8 mouse cellular contexts compared by ENCODE assay signal in the genomic region with DNA sequence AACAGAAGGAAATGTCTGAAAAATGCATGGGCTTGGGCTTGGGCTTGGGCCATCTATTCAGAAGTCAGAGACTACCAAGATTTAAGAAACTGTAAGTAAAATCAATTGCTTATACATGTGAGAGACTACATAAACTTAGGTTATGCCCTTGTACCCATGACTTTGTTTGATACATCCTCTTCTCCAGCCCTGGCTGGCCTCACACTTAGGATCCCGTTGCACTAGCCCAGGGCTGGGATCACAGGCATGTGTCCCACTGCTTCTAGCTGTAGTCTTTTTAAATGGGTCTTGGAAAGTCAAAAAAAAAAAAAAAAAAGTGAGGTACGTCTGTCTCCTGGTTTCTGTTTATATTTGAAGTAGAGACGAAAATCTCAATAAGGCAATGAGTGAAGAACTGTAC. TPM values are rescaled to one million over a fixed set of nuclear protein-coding genes. Genes with fewer than 3 reads are reported as not detected.
A peak's percentile ranks its signal among the peaks of the same experiment; 100 is the strongest.
DNase-seq lines count a peak whose midpoint lies in the region; ATAC-seq and TF ChIP-seq lines count a peak whose summit lies in the region.

No protein-coding gene starts in this region.

- H3K4me1 ChIP-seq in heart, embryonic 12.5 days (replicated peaks), result peaks cover 20% of the 10 kb centered on the region
- no peaks in the 10 kb centered on the region for H3K4me1 ChIP-seq in ES-Bruce4 (ENCODE audit: control insufficient read depth, insufficient read depth, low read length)
- no peaks in the 10 kb centered on the region for H3K4me1 ChIP-seq in heart, postnatal 0 days (ENCODE audit: control insufficient read depth, insufficient read depth)

- intact Hi-C loops in heart, postnatal 36 days (cut with DNase I), result loop anchor here (2.0 kb wide), 1 partner anchor 18 kb away; no protein-coding TSS in a partner anchor

- peaks cover 58% of the 10 kb centered on the region for H3K79me2 ChIP-seq in macrophage (ENCODE audit: inconsistent target)

- no peak overlapping the region for H3K9ac ChIP-seq in heart, embryonic 12.5 days
- H3K9ac ChIP-seq in ES-Bruce4 (ENCODE audit: low read depth, poor library complexity, severe bottlenecking), result peak overlapping the region; percentile 83; the same call in 1 of the 2 replicates
- H3K9ac ChIP-seq in heart, postnatal 0 days (replicated peaks; ENCODE audit: low read depth, low read length), result peak overlapping the region; percentile 97; the same call in 1 of the 2 replicates

- DNase-seq in heart, postnatal 36 days, result no peak
- no peak for DNase-seq in heart, postnatal 0 days (ENCODE audit: low spot score)
- DNase-seq in ovary, postnatal 14 days (ENCODE audit: low spot score), result no peak

- WGBS in heart, embryonic 12.5 days, result 19% methylated on average over 3 of the region's 3 CpGs
- WGBS in heart, postnatal 0 days, result 10% methylated on average over 3 of the region's 3 CpGs
- 59% methylated on average over 3 of the region's 3 CpGs for WGBS in macrophage (ENCODE audit: missing documents)

- ATAC-seq in heart, embryonic 12.5 days (ENCODE audit: insufficient number of reproducible peaks, low FRiP score), result no peak
- ATAC-seq in heart, postnatal 0 days (ENCODE audit: insufficient read depth, low read depth), result no peak
- ATAC-seq in megakaryocyte progenitor cell, adult 5-6 weeks (replicated peaks; ENCODE audit: poor library complexity), result no peak
- ATAC-seq in inflammation-experienced regulatory T-cells, adult 6 months, result no peak

- peak overlapping the region; percentile 83 for H3K4me2 ChIP-seq in heart, embryonic 12.5 days
- peak overlapping the region; percentile 64 for H3K4me2 ChIP-seq in heart, postnatal 0 days (ENCODE audit: low read depth, low read length)

- TF ChIP-seq CTCF in ES-Bruce4 (IDR thresholded peaks at IDR 0.05; ENCODE audit: low read depth, low read length), result no peak
- no peak for TF ChIP-seq CTCF in heart, postnatal 0 days (IDR thresholded peaks at IDR 0.05; ENCODE audit: low read depth)

- peak overlapping the region; percentile 98; the same call in 1 of the 2 replicates for H3K4me3 ChIP-seq in heart, embryonic 12.5 days
- no peak overlapping the region for H3K4me3 ChIP-seq in ES-Bruce4 (ENCODE audit: low read depth, low read length)
- H3K4me3 ChIP-seq in heart, postnatal 0 days (ENCODE audit: low read depth, low read length), result peak overlapping the region; percentile 95
- H3K4me3 ChIP-seq in macrophage (ENCODE audit: inconsistent target), result peak overlapping the region; percentile 65

- TF ChIP-seq EP300 in ES-Bruce4 (IDR thresholded peaks at IDR 0.05; ENCODE audit: insufficient read depth, low read depth, low read length), result no peak
- no peak for TF ChIP-seq EP300 in heart, postnatal 0 days (IDR thresholded peaks at IDR 0.05; ENCODE audit: low read depth)

- H3K27me3 ChIP-seq in heart, embryonic 12.5 days (replicated peaks), result no peaks in the 10 kb centered on the region
- H3K27me3 ChIP-seq in ES-Bruce4 (ENCODE audit: control insufficient read depth, insufficient read depth, low read length, poor library complexity, severe bottlenecking), result no peaks in the 10 kb centered on the region; the same call in 1 of the 2 replicates
- H3K27me3 ChIP-seq in heart, postnatal 0 days (ENCODE audit: control insufficient read depth, insufficient read depth, low read length), result no peaks in the 10 kb centered on the region

- no peak overlapping the region for H3K27ac ChIP-seq in heart, embryonic 12.5 days (ENCODE audit: poor library complexity, severe bottlenecking)
- H3K27ac ChIP-seq in ES-Bruce4 (ENCODE audit: insufficient read depth, low read length) (no peak overlapping the region), macrophage (no peak overlapping the region)
- no peak overlapping the region for H3K27ac ChIP-seq in heart, postnatal 0 days (ENCODE audit: low read depth)

- TF ChIP-seq POLR2A in ES-Bruce4 (IDR thresholded peaks at IDR 0.05; ENCODE audit: insufficient read depth, low read length), result no peak

- H3K9me3 ChIP-seq in heart, embryonic 12.5 days (replicated peaks), result no peaks in the 10 kb centered on the region
- H3K9me3 ChIP-seq in ES-Bruce4 (replicated peaks; ENCODE audit: control insufficient read depth, insufficient read depth, low read length, poor library complexity, severe bottlenecking), result no peaks in the 10 kb centered on the region
- no peaks in the 10 kb centered on the region for H3K9me3 ChIP-seq in heart, postnatal 0 days (replicated peaks; ENCODE audit: control insufficient read depth, low read length)

- H3K36me3 ChIP-seq in heart, embryonic 12.5 days, result no peaks in the 10 kb centered on the region
- H3K36me3 ChIP-seq in ES-Bruce4 (ENCODE audit: control insufficient read depth, insufficient read depth, low read length, poor library complexity, severe bottlenecking), result no peaks in the 10 kb centered on the region
- no peaks in the 10 kb centered on the region for H3K36me3 ChIP-seq in heart, postnatal 0 days (replicated peaks; ENCODE audit: control insufficient read depth, insufficient read depth, low read length)
- no peaks in the 10 kb centered on the region for H3K36me3 ChIP-seq in macrophage (ENCODE audit: inconsistent target)

RNA-seq across cellular contexts. Expression of gene Zc3h12c, which starts 1.3 kb away (rescaled TPM):
- polyA plus RNA-seq in heart, embryonic 12.5 days (2016; fragmentation: Nextera tagmentation; extraction: Ambion mirVana), result 4.0 and 4.6 TPM in 2 replicates
- 10 to 100 TPM in 1 of 2 experiments, 1 to 10 TPM in 1; 8.2 to 10.5 TPM for total RNA-seq in heart, postnatal 36 days (2021)
- 6.5 and 6.8 TPM in 2 replicates for polyA plus RNA-seq in ES-Bruce4 (2011; ENCODE audit: insufficient read depth, insufficient read length, low read depth, missing spikeins)
- 5.8 and 9.8 TPM in 2 replicates for total RNA-seq in heart, postnatal 0 days (2014; rRNA removed; ENCODE audit: low replicate concordance)
- polyA plus RNA-seq in heart, postnatal 0 days (2015; fragmentation: Nextera tagmentation; extraction: Ambion mirVana), result 1.8 and 1.9 TPM in 2 replicates
- total RNA-seq in macrophage (2018; cell fraction: chromatin; rRNA removed), result 100 to 1,000 TPM in 11 of 26 experiments, 10 to 100 TPM in 15; 11.0 to 391 (median 76.0) TPM
- total RNA-seq in macrophage (2018; cell fraction: cytosol; rRNA removed), result 100 to 1,000 TPM in 7 of 26 experiments, 10 to 100 TPM in 14, 1 to 10 TPM in 5; 8.9 to 172 (median 26.5) TPM
- 100 to 1,000 TPM in 15 of 26 experiments, 10 to 100 TPM in 11; 20.7 to 445 (median 175) TPM for total RNA-seq in macrophage (2018; cell fraction: nucleus; rRNA removed)
- 2.5 to 5.8 TPM (median 4.9 TPM) in 3 replicates for polyA plus RNA-seq in macrophage (2018)
- total RNA-seq in megakaryocyte progenitor cell, adult 5-6 weeks (2015), result 4.3 and 4.8 TPM in 2 replicates
- total RNA-seq in megakaryocyte progenitor cell, adult 5-6 weeks (2017), result 4.3 and 4.6 TPM in 2 replicates
- polyA plus RNA-seq in inflammation-experienced regulatory T-cells, adult 6 months (2017; shearing (Covaris generic)), result 1 to 10 TPM; 1.0 to 2.6 (median 1.8) TPM
